Mouse (Mus musculus) testis, adult 2 months (tissue): Measurements from ENCODE around the gene Ndufb6.

Experiments used
- CTCF ChIP-seq: fragments of 200-500 bp; IDR thresholded peaks from 2 replicates; pipeline ENCODE4 v1.5.1; 2012; ENCODE audit warnings: low read depth, mild to moderate bottlenecking, inconsistent platforms, low read length, moderate library complexity; ENCODE audit not compliant: control insufficient read depth, insufficient read depth, insufficient replicate concordance
- POLR2A ChIP-seq: fragments of 200-500 bp; IDR thresholded peaks from 2 replicates; pipeline ENCODE4 v1.6.1; 2012; ENCODE audit warnings: low read depth, mild to moderate bottlenecking, inconsistent platforms, low read length, moderate library complexity; ENCODE audit not compliant: control insufficient read depth

- TF ChIP-seq POLR2A: peak; percentile 97
- no peak for TF ChIP-seq CTCF
Measured at GRCm38 (mm10) chr4:40269430-40270032, 9.7 kb downstream of the Ndufb6 start, which contains the start of the genes Smim27 and Topors.
